Mouse (Mus musculus): ENCODE results near the gene Usp49. TPM values are rescaled to one million over a fixed set of nuclear protein-coding genes. Genes with fewer than 3 reads are reported as not detected.

Usp49 gene
- polyA plus RNA-seq, 1 experiment from 2014 or later: 4.1 TPM

DNA sequence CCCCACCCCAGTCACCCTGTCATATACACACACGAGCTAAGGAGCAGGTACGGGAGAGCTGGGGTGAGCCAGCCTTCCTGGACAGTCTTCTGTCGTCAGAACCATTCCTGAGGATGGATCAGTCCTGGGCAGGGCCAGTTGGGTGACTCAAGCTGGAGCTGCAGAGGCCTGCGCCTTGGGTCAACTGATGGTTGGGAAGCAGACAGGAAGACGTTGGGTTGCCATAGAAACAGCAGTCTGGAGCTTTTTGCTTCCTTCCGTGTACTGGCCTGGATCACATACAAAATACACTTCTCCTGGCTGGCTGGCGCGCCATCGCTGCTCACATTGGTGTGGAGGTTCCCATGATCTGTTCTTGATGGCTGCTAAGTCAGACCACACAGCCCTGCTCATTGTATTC is 71.3 kb downstream of the Usp49 start:
- no peak for TF ChIP-seq CTCF (IDR thresholded peaks at IDR 0.05; ENCODE audit: low read depth)
- H3K9ac ChIP-seq (ENCODE audit: low read depth, low read length): no peak overlapping the region
- DNase-seq (ENCODE audit: low spot score) (no peak), ATAC-seq (replicated peaks; ENCODE audit: low FRiP score, low read depth) (no peak)
- no peak overlapping the region for H3K4me2 ChIP-seq (ENCODE audit: low read length)
- no peak overlapping the region for H3K27ac ChIP-seq
- no peak overlapping the region for H3K4me3 ChIP-seq (replicated peaks; ENCODE audit: low read depth, low read length)
- WGBS: 76% methylated on average over 9 of the region's 9 CpGs
- H3K9me3 ChIP-seq (replicated peaks; ENCODE audit: low read length): no peaks in the 10 kb centered on the region
- H3K4me1 ChIP-seq (replicated peaks; ENCODE audit: insufficient read depth, low read length): no peaks in the 10 kb centered on the region
- peaks cover 19% of the 10 kb centered on the region for H3K36me3 ChIP-seq (ENCODE audit: insufficient read depth, low read length)
- H3K27me3 ChIP-seq (ENCODE audit: insufficient read depth, low read length): no peaks in the 10 kb centered on the region

DNA sequence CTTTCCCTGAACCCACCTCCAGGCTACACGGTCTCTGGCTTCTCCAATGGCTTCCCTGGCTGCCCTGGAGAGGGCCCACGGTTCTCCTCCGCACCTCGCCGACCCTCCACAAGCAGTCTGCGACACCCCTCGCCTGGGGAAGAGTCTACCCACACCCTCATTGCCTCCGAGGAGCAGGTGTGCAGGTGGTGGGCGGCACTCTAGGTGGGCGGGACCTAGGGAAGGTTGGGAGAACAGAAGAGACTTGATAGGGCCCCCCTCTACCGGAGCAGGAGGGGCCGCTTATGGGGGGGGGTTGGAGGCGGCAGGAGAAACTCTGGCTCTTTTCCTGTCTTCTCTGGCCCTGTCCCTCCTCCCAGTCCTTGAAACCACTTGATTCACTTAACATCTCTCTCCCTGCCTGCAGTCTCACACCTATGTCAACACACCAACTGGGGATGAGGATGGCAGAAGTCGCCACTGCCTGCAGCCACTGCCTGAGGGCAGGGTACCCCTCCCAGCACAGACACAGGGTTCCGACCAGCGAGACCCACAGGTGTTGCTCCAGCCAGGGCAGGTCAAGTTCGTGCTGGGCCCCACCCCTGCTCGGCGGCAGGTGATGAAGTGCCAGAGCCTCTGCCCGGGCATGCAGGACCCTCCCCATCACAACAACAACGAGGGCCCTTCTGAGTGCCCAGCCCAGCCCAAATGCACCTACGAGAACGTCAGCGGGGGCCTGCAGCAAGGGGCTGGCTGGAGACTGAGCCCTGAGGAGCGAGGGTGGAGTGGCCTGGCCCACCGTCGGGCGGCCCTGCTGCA is 72.3 kb downstream of the Usp49 start:
- ATAC-seq (replicated peaks; ENCODE audit: low FRiP score, low read depth) (no peak), DNase-seq (ENCODE audit: low spot score) (no peak)
- H3K4me1 ChIP-seq (replicated peaks; ENCODE audit: insufficient read depth, low read length): no peaks in the 10 kb centered on the region
- no peaks in the 10 kb centered on the region for H3K9me3 ChIP-seq (replicated peaks; ENCODE audit: low read length)
- no peak overlapping the region for H3K27ac ChIP-seq
- no peak for TF ChIP-seq CTCF (IDR thresholded peaks at IDR 0.05; ENCODE audit: low read depth)
- H3K36me3 ChIP-seq (ENCODE audit: insufficient read depth, low read length): peaks cover 19% of the 10 kb centered on the region
- 56% methylated on average over 28 of the region's 28 CpGs for WGBS
- no peaks in the 10 kb centered on the region for H3K27me3 ChIP-seq (ENCODE audit: insufficient read depth, low read length)
- H3K9ac ChIP-seq (ENCODE audit: low read depth, low read length): no peak overlapping the region
- no peak overlapping the region for H3K4me2 ChIP-seq (ENCODE audit: low read length)
- no peak overlapping the region for H3K4me3 ChIP-seq (replicated peaks; ENCODE audit: low read depth, low read length)

GRCm38 (mm10) chr17:47703556-47703955 is 73.1 kb downstream of the Usp49 start:
- no peaks in the 10 kb centered on the region for H3K27me3 ChIP-seq (ENCODE audit: insufficient read depth, low read length)
- H3K4me3 ChIP-seq (replicated peaks; ENCODE audit: low read depth, low read length): no peak overlapping the region
- H3K36me3 ChIP-seq (ENCODE audit: insufficient read depth, low read length): peaks cover 19% of the 10 kb centered on the region
- ATAC-seq (replicated peaks; ENCODE audit: low FRiP score, low read depth) (no peak), DNase-seq (ENCODE audit: low spot score) (no peak)
- TF ChIP-seq CTCF (IDR thresholded peaks at IDR 0.05; ENCODE audit: low read depth): no peak
- 42% methylated on average over 20 of the region's 20 CpGs for WGBS
- no peak overlapping the region for H3K4me2 ChIP-seq (ENCODE audit: low read length)
- H3K27ac ChIP-seq: no peak overlapping the region
- H3K9ac ChIP-seq (ENCODE audit: low read depth, low read length): no peak overlapping the region
- H3K9me3 ChIP-seq (replicated peaks; ENCODE audit: low read length): no peaks in the 10 kb centered on the region
- no peaks in the 10 kb centered on the region for H3K4me1 ChIP-seq (replicated peaks; ENCODE audit: insufficient read depth, low read length)

DNA sequence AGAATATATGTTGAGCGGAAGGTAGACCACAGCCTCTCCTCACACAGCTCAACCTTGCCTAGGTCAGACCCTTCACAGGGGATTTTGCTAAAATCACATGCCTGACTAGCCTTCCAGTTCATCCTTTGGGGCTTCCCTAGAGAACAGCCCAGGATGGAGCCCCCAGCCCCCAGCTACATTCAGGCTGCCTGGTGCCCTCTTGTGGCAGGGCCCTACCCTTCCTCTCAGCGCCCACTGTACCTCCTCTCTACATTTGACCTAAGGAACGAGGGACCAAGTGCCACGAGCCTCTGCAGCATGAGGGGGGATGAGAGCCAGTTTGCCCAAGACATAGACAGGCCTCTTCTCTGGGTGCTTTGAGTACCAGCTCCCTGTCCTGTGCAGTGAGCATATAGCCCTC is 74.2 kb downstream of the Usp49 start:
- no peak for ATAC-seq (replicated peaks; ENCODE audit: low FRiP score, low read depth)
- Histone ChIP-seq H3K36me3 (ENCODE audit: insufficient read depth, low read length) (peaks cover 16% of the 10 kb centered on the region), H3K9me3 (replicated peaks; ENCODE audit: low read length) (no peaks in the 10 kb centered on the region), H3K9ac (ENCODE audit: low read depth, low read length) (no peak overlapping the region), H3K27ac (no peak overlapping the region), H3K4me3 (replicated peaks; ENCODE audit: low read depth, low read length) (no peak overlapping the region), H3K27me3 (ENCODE audit: insufficient read depth, low read length) (no peaks in the 10 kb centered on the region), H3K4me1 (replicated peaks; ENCODE audit: insufficient read depth, low read length) (no peaks in the 10 kb centered on the region), H3K4me2 (ENCODE audit: low read length) (no peak overlapping the region)
- WGBS: 86% methylated on average over 4 of the region's 4 CpGs
- DNase-seq (ENCODE audit: low spot score): no peak
- TF ChIP-seq CTCF (IDR thresholded peaks at IDR 0.05; ENCODE audit: low read depth): peak; percentile 24; the same call in 1 of the 2 replicates

- H3K27me3 ChIP-seq (ENCODE audit: insufficient read depth, low read length): no peaks in the 10 kb centered on the region
- no peak overlapping the region for H3K4me3 ChIP-seq (replicated peaks; ENCODE audit: low read depth, low read length)
- H3K9ac ChIP-seq (ENCODE audit: low read depth, low read length): no peak overlapping the region
- H3K4me2 ChIP-seq (ENCODE audit: low read length): no peak overlapping the region
- ATAC-seq (replicated peaks; ENCODE audit: low FRiP score, low read depth) (no peak), DNase-seq (ENCODE audit: low spot score) (peak; percentile 46)
- H3K4me1 ChIP-seq (replicated peaks; ENCODE audit: insufficient read depth, low read length): no peaks in the 10 kb centered on the region
- H3K27ac ChIP-seq: no peak overlapping the region
- peaks cover 15% of the 10 kb centered on the region for H3K36me3 ChIP-seq (ENCODE audit: insufficient read depth, low read length)
- WGBS: 55% methylated on average over 1 of the region's 1 CpGs
- TF ChIP-seq CTCF (IDR thresholded peaks at IDR 0.05; ENCODE audit: low read depth): no peak
- no peaks in the 10 kb centered on the region for H3K9me3 ChIP-seq (replicated peaks; ENCODE audit: low read length)
Measured at GRCm38 (mm10) chr17:47706196-47706595, 75.7 kb downstream of the Usp49 start.

- H3K27me3 ChIP-seq (ENCODE audit: insufficient read depth, low read length): no peaks in the 10 kb centered on the region
- no peak overlapping the region for H3K4me3 ChIP-seq (replicated peaks; ENCODE audit: low read depth, low read length)
- ATAC-seq (replicated peaks; ENCODE audit: low FRiP score, low read depth) (no peak), DNase-seq (ENCODE audit: low spot score) (no peak)
- H3K36me3 ChIP-seq (ENCODE audit: insufficient read depth, low read length): 0 out of 2 replicates have a peak, but pooled peaks cover 8% of the 10 kb centered on the region
- no peaks in the 10 kb centered on the region for H3K9me3 ChIP-seq (replicated peaks; ENCODE audit: low read length)
- H3K4me2 ChIP-seq (ENCODE audit: low read length): no peak overlapping the region
- no peak for TF ChIP-seq CTCF (IDR thresholded peaks at IDR 0.05; ENCODE audit: low read depth)
- no peak overlapping the region for H3K9ac ChIP-seq (ENCODE audit: low read depth, low read length)
- no peak overlapping the region for H3K27ac ChIP-seq
- H3K4me1 ChIP-seq (replicated peaks; ENCODE audit: insufficient read depth, low read length): no peaks in the 10 kb centered on the region
- 70% methylated on average over 3 of the region's 3 CpGs for WGBS
Measured at GRCm38 (mm10) chr17:47707961-47708360, 77.5 kb downstream of the Usp49 start.

Data from kidney, postnatal 0 days (tissue).